Mouse (Mus musculus): ENCODE results near the gene Zfp365. TPM values are rescaled to one million over a fixed set of nuclear protein-coding genes. Genes with fewer than 3 reads are reported as not detected.

Gene Zfp365
- polyA plus RNA-seq, 1 experiment from 2014 or later = 1.3 TPM

- Histone ChIP-seq H3K4me1 (ENCODE audit: control insufficient read depth, insufficient read depth, low read length) (no peaks in the 10 kb centered on the region), H3K9ac (ENCODE audit: low read length) (no peak overlapping the region), H3K27ac (ENCODE audit: low read length) (no peak overlapping the region), H3K4me2 (ENCODE audit: low read depth, low read length) (no peak overlapping the region), H3K4me3 (replicated peaks; ENCODE audit: low read length) (no peak overlapping the region), H3K9me3 (replicated peaks; ENCODE audit: control insufficient read depth, low read length) (no peaks in the 10 kb centered on the region), H3K36me3 (ENCODE audit: control insufficient read depth, insufficient read depth, low read length) (no peaks in the 10 kb centered on the region), H3K27me3 (ENCODE audit: control insufficient read depth, insufficient read depth, low read length) (no peaks in the 10 kb centered on the region)
- ATAC-seq (ENCODE audit: insufficient read depth, low FRiP score) = no peak
- 82% methylated on average over 4 of the region's 4 CpGs for WGBS
Measured at GRCm38 (mm10) chr10:67840735-67841134, 71.7 kb downstream of the Zfp365 start.

GRCm38 (mm10) chr10:67839156-67839555 is 73.3 kb downstream of the Zfp365 start:
- Histone ChIP-seq H3K27me3 (ENCODE audit: control insufficient read depth, insufficient read depth, low read length) (no peaks in the 10 kb centered on the region), H3K9me3 (replicated peaks; ENCODE audit: control insufficient read depth, low read length) (no peaks in the 10 kb centered on the region), H3K4me1 (ENCODE audit: control insufficient read depth, insufficient read depth, low read length) (no peaks in the 10 kb centered on the region), H3K4me2 (ENCODE audit: low read depth, low read length) (no peak overlapping the region), H3K4me3 (replicated peaks; ENCODE audit: low read length) (no peak overlapping the region), H3K9ac (ENCODE audit: low read length) (no peak overlapping the region), H3K36me3 (ENCODE audit: control insufficient read depth, insufficient read depth, low read length) (no peaks in the 10 kb centered on the region), H3K27ac (ENCODE audit: low read length) (no peak overlapping the region)
- 70% methylated on average over 3 of the region's 3 CpGs for WGBS
- ATAC-seq (ENCODE audit: insufficient read depth, low FRiP score) = no peak

GRCm38 (mm10) chr10:67836426-67836825 is 76.0 kb downstream of the Zfp365 start:
- Histone ChIP-seq H3K4me1 (ENCODE audit: control insufficient read depth, insufficient read depth, low read length) (no peaks in the 10 kb centered on the region), H3K9me3 (replicated peaks; ENCODE audit: control insufficient read depth, low read length) (no peaks in the 10 kb centered on the region), H3K4me3 (replicated peaks; ENCODE audit: low read length) (no peak overlapping the region), H3K36me3 (ENCODE audit: control insufficient read depth, insufficient read depth, low read length) (no peaks in the 10 kb centered on the region), H3K4me2 (ENCODE audit: low read depth, low read length) (no peak overlapping the region), H3K27me3 (ENCODE audit: control insufficient read depth, insufficient read depth, low read length) (no peaks in the 10 kb centered on the region), H3K27ac (ENCODE audit: low read length) (no peak overlapping the region), H3K9ac (ENCODE audit: low read length) (no peak overlapping the region)
- ATAC-seq (ENCODE audit: insufficient read depth, low FRiP score) = no peak
- 75% methylated on average over 17 of the region's 17 CpGs for WGBS

Other genes starting within 250 kb of the Zfp365 start
- gene Rtkn2, start 66.9 kb upstream of the Zfp365 start, polyA plus RNA-seq (2015; fragmentation: Nextera tagmentation; extraction: Ambion mirVana) = 6.5 and 6.9 TPM in 2 replicates